Mouse (Mus musculus) erythroblast, embryonic 14.5 days (primary cell): ENCODE data around the gene Efs.

Source experiments
- GATA1 ChIP-seq: IDR thresholded peaks from 2 replicates; pipeline ENCODE4 v1.6.1; 2012; ENCODE audit warnings: low read length, inconsistent platforms, mixed read lengths
- TAL1 ChIP-seq: IDR thresholded peaks from 3 replicates; pipeline ENCODE4 v1.6.1; 2012; ENCODE audit warnings: low read length, inconsistent platforms, mixed read lengths

GRCm38 (mm10) chr14:54958503-54958902, 32.6 kb upstream of the Efs start:
- no peak for TF ChIP-seq TAL1
- no peak for TF ChIP-seq GATA1
